Mouse (Mus musculus): ENCODE data around the gene Ints11. TPM values are rescaled to one million over a fixed set of nuclear protein-coding genes. Genes with fewer than 3 reads are reported as not detected.

The Ints11 gene
- total and polyA plus RNA-seq, 2 experiments from 2014 or later: 20.0 to 25.1 TPM

DNA sequence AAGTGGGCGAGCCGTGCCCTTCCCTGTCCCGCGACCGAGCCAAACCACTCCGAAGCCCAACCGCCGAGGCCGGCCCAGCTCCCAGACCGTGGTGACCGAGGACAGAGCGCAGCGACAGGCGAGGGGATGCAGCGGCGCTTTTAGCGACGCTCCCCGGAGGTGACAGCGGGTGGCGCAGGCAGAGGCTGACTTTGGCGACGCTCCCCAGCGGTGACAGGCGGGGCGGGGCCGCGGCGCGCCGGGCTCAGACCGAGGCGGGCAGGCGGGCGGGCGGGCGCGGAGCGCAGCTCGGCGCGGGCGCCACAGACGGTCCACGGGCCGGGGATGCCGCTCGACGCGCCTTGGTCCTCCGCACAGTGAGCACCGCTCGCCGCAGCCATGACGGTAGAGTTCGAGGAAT, 22.7 kb downstream of the Ints11 start:
- Histone ChIP-seq H3K4me2 (ENCODE audit: low read depth, low read length) (peak overlapping the region; percentile 99), H3K9ac (replicated peaks; ENCODE audit: low read depth, low read length) (peak overlapping the region; percentile 80), H3K4me3 (ENCODE audit: low read depth, low read length) (peak overlapping the region; percentile 80), H3K9me3 (replicated peaks; ENCODE audit: control insufficient read depth, low read length) (no peaks in the 10 kb centered on the region), H3K27me3 (ENCODE audit: control insufficient read depth, insufficient read depth, low read length) (no peaks in the 10 kb centered on the region), H3K27ac (ENCODE audit: low read depth) (peak overlapping the region; percentile 97), H3K4me1 (ENCODE audit: control insufficient read depth, insufficient read depth) (peaks cover 27% of the 10 kb centered on the region), H3K36me3 (replicated peaks; ENCODE audit: control insufficient read depth, insufficient read depth, low read length) (peaks cover 31% of the 10 kb centered on the region)
- under 1% methylated on average over 56 of the region's 56 CpGs for WGBS
- TF ChIP-seq EP300 (IDR thresholded peaks at IDR 0.05; ENCODE audit: low read depth) (0 out of 2 replicates have a peak, but pooled peaks have one; percentile 12), CTCF (IDR thresholded peaks at IDR 0.05; ENCODE audit: low read depth) (peak; percentile 19; the same call in 1 of the 2 replicates)
- peak; percentile 89 for ATAC-seq (ENCODE audit: insufficient read depth, low read depth)
- DNase-seq (ENCODE audit: low spot score): peak; percentile 84

DNA sequence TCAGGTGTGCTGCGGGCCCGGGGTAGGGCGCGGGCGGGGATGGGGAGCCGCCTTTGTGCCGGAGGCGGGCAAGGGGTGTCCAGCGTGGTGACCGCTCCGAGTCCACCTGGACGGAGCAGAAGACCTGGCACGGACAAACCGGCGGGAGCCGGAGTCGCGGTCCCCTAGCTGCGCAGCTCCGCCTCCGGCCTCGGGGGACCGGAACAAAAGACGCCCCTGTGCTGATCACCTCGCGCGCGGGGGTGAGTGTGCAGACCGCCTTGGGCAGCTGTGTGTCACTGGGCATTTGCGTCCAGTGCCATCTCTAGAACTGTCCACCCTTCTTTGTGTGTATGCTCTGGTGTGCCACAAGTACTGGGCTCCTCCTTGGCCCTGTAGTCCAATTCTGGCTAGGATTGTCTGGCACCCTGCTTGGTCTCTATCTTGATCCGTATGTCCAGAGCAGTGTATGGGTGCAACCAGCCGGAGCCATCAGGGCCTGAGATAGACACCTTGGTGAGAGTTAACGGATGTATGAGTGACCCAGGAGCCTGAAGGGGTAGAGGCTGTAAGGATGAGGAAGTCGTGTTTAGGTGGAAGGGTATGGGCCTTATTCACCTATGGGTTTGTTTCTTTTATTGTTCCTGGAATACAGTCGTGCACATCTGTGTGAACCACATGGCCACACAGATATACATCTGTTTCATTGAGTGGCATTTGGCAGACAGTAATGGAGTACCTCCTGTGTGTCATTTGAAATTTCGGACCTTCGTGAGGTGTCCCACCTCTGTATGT, 23.3 kb downstream of the Ints11 start:
- H3K36me3 ChIP-seq (replicated peaks; ENCODE audit: control insufficient read depth, insufficient read depth, low read length): peaks cover 27% of the 10 kb centered on the region
- ATAC-seq (ENCODE audit: insufficient read depth, low read depth) (peak; percentile 19; the same call in 1 of the 2 replicates), DNase-seq (ENCODE audit: low spot score) (no peak)
- WGBS: 4% methylated on average over 36 of the region's 37 CpGs
- H3K4me1 ChIP-seq (ENCODE audit: control insufficient read depth, insufficient read depth): peaks cover 27% of the 10 kb centered on the region
- peak overlapping the region; percentile 80 for H3K4me3 ChIP-seq (ENCODE audit: low read depth, low read length)
- peak overlapping the region; percentile 80 for H3K9ac ChIP-seq (replicated peaks; ENCODE audit: low read depth, low read length)
- H3K4me2 ChIP-seq (ENCODE audit: low read depth, low read length): peak overlapping the region; percentile 99
- no peaks in the 10 kb centered on the region for H3K27me3 ChIP-seq (ENCODE audit: control insufficient read depth, insufficient read depth, low read length)
- peak overlapping the region; percentile 97 for H3K27ac ChIP-seq (ENCODE audit: low read depth)
- no peaks in the 10 kb centered on the region for H3K9me3 ChIP-seq (replicated peaks; ENCODE audit: control insufficient read depth, low read length)
- TF ChIP-seq CTCF (IDR thresholded peaks at IDR 0.05; ENCODE audit: low read depth): no peak
- TF ChIP-seq EP300 (IDR thresholded peaks at IDR 0.05; ENCODE audit: low read depth): no peak

DNA sequence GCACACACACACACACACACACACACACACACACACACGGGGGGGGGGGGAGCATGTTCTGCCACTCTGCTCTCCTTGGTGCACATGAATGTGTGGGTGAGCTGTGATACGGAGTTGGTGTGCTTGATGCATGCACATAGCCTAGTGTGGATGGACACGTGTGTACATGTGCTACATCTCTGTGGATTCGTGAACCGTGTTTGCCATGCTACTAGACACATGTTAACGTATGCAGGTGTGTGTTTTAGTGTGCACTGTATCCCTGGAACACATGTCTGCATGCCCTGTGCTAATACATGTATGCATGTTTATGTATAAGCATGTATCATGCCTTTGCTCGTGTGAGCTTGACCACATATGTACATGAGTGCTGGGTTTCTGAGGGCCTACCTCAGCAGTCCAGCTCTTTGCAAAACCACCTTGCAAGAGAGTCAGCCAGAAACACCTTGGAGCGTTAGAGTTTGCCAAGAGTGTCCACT, 23.9 kb downstream of the Ints11 start:
- Histone ChIP-seq H3K36me3 (replicated peaks; ENCODE audit: control insufficient read depth, insufficient read depth, low read length) (peaks cover 21% of the 10 kb centered on the region), H3K4me3 (ENCODE audit: low read depth, low read length) (peak overlapping the region; percentile 80), H3K27me3 (ENCODE audit: control insufficient read depth, insufficient read depth, low read length) (no peaks in the 10 kb centered on the region), H3K4me1 (ENCODE audit: control insufficient read depth, insufficient read depth) (peaks cover 27% of the 10 kb centered on the region), H3K9ac (replicated peaks; ENCODE audit: low read depth, low read length) (no peak overlapping the region), H3K27ac (ENCODE audit: low read depth) (no peak overlapping the region), H3K9me3 (replicated peaks; ENCODE audit: control insufficient read depth, low read length) (no peaks in the 10 kb centered on the region), H3K4me2 (ENCODE audit: low read depth, low read length) (peak overlapping the region; percentile 99)
- TF ChIP-seq CTCF (IDR thresholded peaks at IDR 0.05; ENCODE audit: low read depth) (no peak), EP300 (IDR thresholded peaks at IDR 0.05; ENCODE audit: low read depth) (no peak)
- ATAC-seq (ENCODE audit: insufficient read depth, low read depth) (no peak), DNase-seq (ENCODE audit: low spot score) (no peak)
- 69% methylated on average over 8 of the region's 8 CpGs for WGBS

DNA sequence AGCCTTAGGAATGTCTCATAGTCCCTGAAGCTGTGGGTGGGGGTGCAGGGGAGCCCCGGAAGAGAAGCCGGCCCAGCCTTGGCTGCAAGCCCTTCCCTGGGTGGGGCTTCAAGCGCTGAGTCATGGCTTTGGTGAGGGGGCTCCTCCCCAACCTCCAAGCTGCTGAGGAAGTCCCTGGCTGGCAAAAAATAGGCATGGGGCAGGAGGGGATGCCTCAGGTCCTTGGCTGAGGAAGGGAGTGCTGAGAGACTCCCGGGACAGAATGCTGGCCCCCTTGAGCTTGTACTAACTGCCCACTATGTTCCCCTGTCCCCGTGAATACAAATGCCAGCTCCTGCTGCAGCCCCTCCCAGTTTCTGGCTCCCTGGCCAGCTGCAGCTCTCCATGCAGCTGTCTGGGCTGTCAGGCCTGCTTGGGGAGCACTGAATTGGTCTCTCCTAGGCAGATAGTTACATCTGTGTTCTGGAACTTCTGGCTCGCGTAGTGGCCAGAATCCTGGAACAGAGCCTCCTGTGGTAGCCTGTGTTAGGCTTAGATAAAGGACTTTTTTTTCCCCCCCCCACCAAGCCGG, 25.1 kb downstream of the Ints11 start:
- no peak for ATAC-seq (ENCODE audit: insufficient read depth, low read depth)
- Histone ChIP-seq H3K27ac (ENCODE audit: low read depth) (peak overlapping the region; percentile 72), H3K9me3 (replicated peaks; ENCODE audit: control insufficient read depth, low read length) (no peaks in the 10 kb centered on the region), H3K9ac (replicated peaks; ENCODE audit: low read depth, low read length) (0 out of 2 replicates have a peak overlapping the region, but pooled peaks have one; percentile 11), H3K4me2 (ENCODE audit: low read depth, low read length) (peak overlapping the region; percentile 99), H3K27me3 (ENCODE audit: control insufficient read depth, insufficient read depth, low read length) (no peaks in the 10 kb centered on the region), H3K4me3 (ENCODE audit: low read depth, low read length) (peak overlapping the region; percentile 6; the same call in 1 of the 2 replicates), H3K36me3 (replicated peaks; ENCODE audit: control insufficient read depth, insufficient read depth, low read length) (peaks cover 21% of the 10 kb centered on the region), H3K4me1 (ENCODE audit: control insufficient read depth, insufficient read depth) (peaks cover 27% of the 10 kb centered on the region)
- TF ChIP-seq EP300 (IDR thresholded peaks at IDR 0.05; ENCODE audit: low read depth) (no peak), CTCF (IDR thresholded peaks at IDR 0.05; ENCODE audit: low read depth) (no peak)
- WGBS: 18% methylated on average over 8 of the region's 8 CpGs
- no peak for DNase-seq (ENCODE audit: low spot score)

DNA sequence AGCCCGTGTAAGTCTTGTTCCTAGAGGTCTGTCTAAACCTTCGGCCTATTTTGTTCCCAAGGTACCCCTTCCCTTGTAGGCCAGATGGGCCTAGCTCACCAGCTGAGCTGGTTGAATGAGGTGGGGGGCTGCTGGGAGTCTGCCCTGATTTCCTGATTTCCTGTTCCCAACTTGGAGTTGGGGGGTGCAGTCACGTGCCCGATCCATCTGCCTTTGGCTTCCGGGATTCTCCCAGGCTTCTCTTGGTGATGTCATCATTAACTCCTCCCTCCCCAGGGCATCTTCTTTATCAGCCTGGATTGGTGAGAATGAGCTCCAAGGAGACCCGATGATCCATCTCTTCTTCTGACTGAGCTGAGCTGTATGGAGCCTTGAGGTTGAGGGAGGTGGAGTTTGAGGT, 25.9 kb downstream of the Ints11 start:
- Histone ChIP-seq H3K9ac (replicated peaks; ENCODE audit: low read depth, low read length) (0 out of 2 replicates have a peak overlapping the region, but pooled peaks have one; percentile 16), H3K4me3 (ENCODE audit: low read depth, low read length) (peak overlapping the region; percentile 6; the same call in 1 of the 2 replicates), H3K27ac (ENCODE audit: low read depth) (peak overlapping the region; percentile 72), H3K27me3 (ENCODE audit: control insufficient read depth, insufficient read depth, low read length) (no peaks in the 10 kb centered on the region), H3K36me3 (replicated peaks; ENCODE audit: control insufficient read depth, insufficient read depth, low read length) (peaks cover 26% of the 10 kb centered on the region), H3K9me3 (replicated peaks; ENCODE audit: control insufficient read depth, low read length) (no peaks in the 10 kb centered on the region), H3K4me2 (ENCODE audit: low read depth, low read length) (peak overlapping the region; percentile 99), H3K4me1 (ENCODE audit: control insufficient read depth, insufficient read depth) (peaks cover 27% of the 10 kb centered on the region)
- no peak for DNase-seq (ENCODE audit: low spot score)
- no peak for ATAC-seq (ENCODE audit: insufficient read depth, low read depth)
- 35% methylated on average over 6 of the region's 6 CpGs for WGBS
- TF ChIP-seq CTCF (IDR thresholded peaks at IDR 0.05; ENCODE audit: low read depth): no peak
- no peak for TF ChIP-seq EP300 (IDR thresholded peaks at IDR 0.05; ENCODE audit: low read depth)

Data from heart, postnatal 0 days (tissue).